Mouse (Mus musculus) forebrain, embryonic 15.5 days (tissue): ENCODE data around the gene Trim30c. TPM values are rescaled to one million over a fixed set of nuclear protein-coding genes. Genes with fewer than 3 reads are reported as not detected.

Source experiments
- polyA plus RNA-seq: library from polyadenylated mRNA; unstranded; fragments of >200 nt; fragmentation: Nextera tagmentation; extraction: Ambion mirVana; gene quantifications from 2 replicates; pipeline ENCODE4 v1.2.1, GENCODE M21; 2015

Gene Trim30c
- polyA plus RNA-seq, 1 experiment from 2014 or later = not detected

Other genes with a start within 250 kb of the Trim30c start
- not detected in 2 replicates for gene Olfm5, start 236.0 kb downstream of the Trim30c start, polyA plus RNA-seq
- gene Olfr648, start 217.4 kb downstream of the Trim30c start, polyA plus RNA-seq = 0.33 and 0.47 TPM in 2 replicates
- gene Olfr649, start 204.9 kb downstream of the Trim30c start, polyA plus RNA-seq = not detected in 2 replicates
- gene Trim6, start 182.0 kb downstream of the Trim30c start, polyA plus RNA-seq = 0.24 and 0.34 TPM in 2 replicates
- 0.46 and 0.62 TPM in 2 replicates for gene Trim34a, start 156.4 kb downstream of the Trim30c start, polyA plus RNA-seq
- 0.09 and 0.13 TPM in 2 replicates for gene Trim5, start 112.7 kb downstream of the Trim30c start, polyA plus RNA-seq
- gene Trim12a, start 85.4 kb downstream of the Trim30c start, polyA plus RNA-seq = 1.2 and 2.0 TPM in 2 replicates
- not detected in 2 replicates for gene Trim34b, start 71.4 kb downstream of the Trim30c start, polyA plus RNA-seq
- 0.80 and 0.98 TPM in 2 replicates for gene Trim12c, start 47.5 kb downstream of the Trim30c start, polyA plus RNA-seq
- not detected in 2 replicates for gene Trim30b, start 31.0 kb downstream of the Trim30c start, polyA plus RNA-seq
- 0.41 and 0.43 TPM in 2 replicates for gene Trim30a, start 64.4 kb upstream of the Trim30c start, polyA plus RNA-seq
- 0.14 and 0.28 TPM in 2 replicates for gene Trim30d, start 107.0 kb upstream of the Trim30c start, polyA plus RNA-seq
- not detected in 2 replicates for gene Olfr651, start 149.3 kb upstream of the Trim30c start, polyA plus RNA-seq
- gene Olfr652, start 160.1 kb upstream of the Trim30c start, polyA plus RNA-seq = not detected in 2 replicates
- gene Olfr653, start 176.5 kb upstream of the Trim30c start, polyA plus RNA-seq = not detected in 2 replicates
- gene Olfr654, start 186.2 kb upstream of the Trim30c start, polyA plus RNA-seq = not detected in 2 replicates
- 0.15 TPM in 1 of 2 replicates, not detected in the other for gene Olfr655, start 200.9 kb upstream of the Trim30c start, polyA plus RNA-seq
- not detected in 2 replicates for gene Olfr656, start 213.1 kb upstream of the Trim30c start, polyA plus RNA-seq
- gene Olfr657, start 224.0 kb upstream of the Trim30c start, polyA plus RNA-seq = not detected in 2 replicates
- gene Olfr658, start 246.5 kb upstream of the Trim30c start, polyA plus RNA-seq = 0.08 TPM in 1 of 2 replicates, not detected in the other